Mouse (Mus musculus) cerebellum, adult 11-12 months (tissue): ENCODE measurements around the gene Chchd3.

Experiments used
- DNase-seq: peaks from one replicate; pipeline ENCODE4 v3.0.0; 2022

The Chchd3 gene

GRCm38 (mm10) chr6:33059735-33060576 lies at the start of gene Chchd3:
Gene Chchd3 (minus strand): TSS chr6:33060260.
- peak; percentile 98 for DNase-seq

- no peak for DNase-seq
Observed at GRCm38 (mm10) chr6:33104661-33105060, 44.6 kb upstream of the Chchd3 start.

- peak; percentile 80 for DNase-seq
Observed at GRCm38 (mm10) chr6:33098903-33099302, 38.8 kb upstream of the Chchd3 start.

- no peak for DNase-seq
Observed at GRCm38 (mm10) chr6:33094671-33095233, 34.7 kb upstream of the Chchd3 start.

- DNase-seq, result no peak
Observed at GRCm38 (mm10) chr6:33080186-33080585, 20.1 kb upstream of the Chchd3 start.

- no peak for DNase-seq
Observed at GRCm38 (mm10) chr6:33078260-33078936, 18.3 kb upstream of the Chchd3 start.

GRCm38 (mm10) chr6:33066462-33066861 lies 6.4 kb upstream of the Chchd3 start:
- no peak for DNase-seq

GRCm38 (mm10) chr6:33059276-33059675 lies 784 bp downstream of the Chchd3 start:
- DNase-seq, result peak; percentile 37

- no peak for DNase-seq
Observed at GRCm38 (mm10) chr6:33056392-33056791, 3.7 kb downstream of the Chchd3 start.

- no peak for DNase-seq
Observed at GRCm38 (mm10) chr6:33055663-33056062, 4.4 kb downstream of the Chchd3 start.

- no peak for DNase-seq
Observed at GRCm38 (mm10) chr6:33054946-33055345, 5.1 kb downstream of the Chchd3 start.

GRCm38 (mm10) chr6:33051642-33052041 lies 8.4 kb downstream of the Chchd3 start:
- DNase-seq, result no peak

- no peak for DNase-seq
Observed at GRCm38 (mm10) chr6:33049705-33050420, 10.2 kb downstream of the Chchd3 start.

- no peak for DNase-seq
Observed at GRCm38 (mm10) chr6:33043480-33043879, 16.6 kb downstream of the Chchd3 start.

GRCm38 (mm10) chr6:33042880-33043279 lies 17.2 kb downstream of the Chchd3 start:
- DNase-seq, result no peak

- DNase-seq, result no peak
Observed at GRCm38 (mm10) chr6:33041978-33042377, 18.1 kb downstream of the Chchd3 start.

GRCm38 (mm10) chr6:33040360-33041090 lies 19.5 kb downstream of the Chchd3 start:
- no peak for DNase-seq

GRCm38 (mm10) chr6:33032543-33032942 lies 27.5 kb downstream of the Chchd3 start:
- no peak for DNase-seq

- no peak for DNase-seq
Observed at GRCm38 (mm10) chr6:33031631-33032030, 28.4 kb downstream of the Chchd3 start.

GRCm38 (mm10) chr6:33028296-33028695 lies 31.8 kb downstream of the Chchd3 start:
- DNase-seq, result no peak

- DNase-seq, result no peak
Observed at GRCm38 (mm10) chr6:33025041-33025440, 35.0 kb downstream of the Chchd3 start.

GRCm38 (mm10) chr6:33004607-33005006 lies 55.5 kb downstream of the Chchd3 start:
- DNase-seq, result peak; percentile 59
